Mouse (Mus musculus) hindbrain, embryonic 15.5 days (tissue): ENCODE results near the gene Susd2. TPM values are rescaled to one million over a fixed set of nuclear protein-coding genes. Genes with fewer than 3 reads are reported as not detected.

Experiments used
- ATAC-seq: fragments of 200-750 bp; cut with Nextera tagmentation; 2 replicates; pipeline ENCODE4 v1.8.0; 2017; ENCODE audit warnings: low read depth, moderate number of reproducible peaks, moderate TSS enrichment; ENCODE audit not compliant: low FRiP score
- H3K27ac ChIP-seq: fragments of 300-500 bp; sonication (generic); replicated peaks from 2 replicates; pipeline ENCODE4 v1.5.1; 2015; ENCODE audit warnings: mild to moderate bottlenecking, inconsistent platforms
- H3K27me3 ChIP-seq: fragments of 300-500 bp; sonication (generic); 2 replicates; pipeline ENCODE4 v1.6.1; 2015; ENCODE audit warnings: control low read depth, inconsistent platforms
- H3K36me3 ChIP-seq: fragments of 300-500 bp; sonication (generic); 2 replicates; pipeline ENCODE4 v1.6.1; 2015; ENCODE audit warnings: control low read depth, inconsistent platforms
- H3K4me1 ChIP-seq: fragments of 300-500 bp; sonication (generic); replicated peaks from 2 replicates; pipeline ENCODE4 v1.6.1; 2015; ENCODE audit warnings: control low read depth, inconsistent platforms
- H3K4me2 ChIP-seq: fragments of 300-500 bp; sonication (generic); 2 replicates; pipeline ENCODE4 v1.6.1; 2015; ENCODE audit warnings: moderate library complexity, mild to moderate bottlenecking, inconsistent platforms
- H3K4me3 ChIP-seq: fragments of 300-500 bp; sonication (generic); 2 replicates; pipeline ENCODE4 v1.5.1; 2015; ENCODE audit warnings: mild to moderate bottlenecking, inconsistent platforms
- H3K9ac ChIP-seq: fragments of 300-500 bp; sonication (generic); 2 replicates; pipeline ENCODE4 v1.6.1; 2015; ENCODE audit warnings: inconsistent platforms
- H3K9me3 ChIP-seq: fragments of 300-500 bp; sonication (generic); 2 replicates; pipeline ENCODE4 v1.6.1; 2016; ENCODE audit warnings: control low read depth, inconsistent platforms
- WGBS: fragments of 180-500 bp; shearing (Covaris S2); methylation state at CpG from one replicate; pipeline ENCODE4 v1.1.7; 2015; 5-methylcytosine and 5-hydroxymethylcytosine counted together
- polyA plus RNA-seq: library from polyadenylated mRNA; unstranded; fragments of >200 nt; fragmentation: Nextera tagmentation; extraction: Ambion mirVana; gene quantifications from 2 replicates; pipeline ENCODE4 v1.2.1, GENCODE M21; 2015

Susd2 gene
- polyA plus RNA-seq, 1 experiment from 2014 or later = 7.9 TPM

- Histone ChIP-seq H3K4me2 (no peak overlapping the region), H3K27ac (no peak overlapping the region), H3K9me3 (no peaks in the 10 kb centered on the region), H3K27me3 (peaks cover 9% of the 10 kb centered on the region; the same call in 1 of the 2 replicates), H3K36me3 (peaks cover 6% of the 10 kb centered on the region; the same call in 1 of the 2 replicates), H3K4me1 (peaks cover 38% of the 10 kb centered on the region), H3K9ac (no peak overlapping the region), H3K4me3 (no peak overlapping the region)
- no peak for ATAC-seq
- 92% methylated on average over 1 of the region's 1 CpGs for WGBS
Observed at GRCm38 (mm10) chr10:75669936-75670335, 26.1 kb upstream of the Susd2 start.

DNA sequence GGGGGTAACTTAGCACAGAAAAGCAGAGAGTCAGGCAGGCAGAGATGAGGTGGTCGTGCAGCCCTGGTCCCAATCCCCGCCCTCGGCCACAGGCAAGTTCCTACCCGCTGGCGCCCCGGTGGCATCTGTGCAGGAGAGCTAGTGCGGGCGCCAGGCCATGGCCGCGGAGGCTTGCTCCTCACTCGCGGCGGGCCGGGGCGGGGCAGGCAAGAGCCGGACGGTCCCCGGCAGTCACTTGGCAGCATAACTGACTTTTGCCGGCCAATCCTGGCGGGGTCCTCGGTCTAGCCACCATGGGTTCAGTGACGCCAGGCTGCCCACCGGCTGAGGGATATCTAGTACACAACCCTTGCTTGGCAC lies 24.1 kb upstream of the Susd2 start:
- peak; percentile 65 for ATAC-seq
- H3K4me2 ChIP-seq = peak overlapping the region; percentile 97
- peak overlapping the region; percentile 81 for H3K27ac ChIP-seq

DNA sequence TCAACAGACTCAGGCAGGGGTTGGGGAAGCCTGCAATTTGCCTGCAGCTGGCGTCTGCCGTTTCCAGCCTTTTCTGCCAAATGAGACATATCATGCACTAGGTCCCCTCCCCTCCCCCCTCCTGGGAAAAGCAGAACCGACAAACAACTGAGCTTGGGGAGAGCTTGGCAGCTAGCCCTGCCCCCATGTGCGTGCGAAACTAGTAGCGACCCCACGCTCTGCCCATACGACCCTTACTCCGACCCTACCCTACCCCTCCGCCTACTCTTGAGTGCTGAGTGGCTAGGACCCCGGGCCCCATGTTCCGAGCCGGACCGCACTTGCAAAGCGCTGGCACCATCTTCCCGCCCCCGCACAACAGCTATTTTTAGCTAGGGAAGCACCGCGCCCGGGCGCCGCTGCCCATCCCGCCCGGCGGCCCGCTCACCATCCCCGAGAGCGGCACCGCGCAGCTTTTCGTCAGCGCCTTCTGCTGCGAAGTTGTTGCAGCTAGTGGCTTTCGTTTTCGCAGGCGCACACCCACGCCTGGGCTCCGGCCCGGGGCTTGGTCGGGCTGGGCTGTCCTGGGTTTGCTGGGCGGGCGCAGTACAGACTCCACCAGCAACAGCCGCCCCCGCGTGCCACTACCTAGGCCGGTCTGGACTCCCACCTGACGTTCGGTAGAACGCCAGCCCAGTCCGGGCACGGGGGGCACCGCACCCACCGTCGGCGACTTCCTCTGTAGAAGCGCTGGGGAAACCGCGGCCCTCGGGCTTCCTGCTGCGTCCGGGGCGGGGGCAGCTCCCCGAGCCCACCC lies 23.5 kb upstream of the Susd2 start:
- Histone ChIP-seq H3K4me1 (peaks cover 53% of the 10 kb centered on the region), H3K27me3 (peaks cover 9% of the 10 kb centered on the region; the same call in 1 of the 2 replicates), H3K4me2 (peak overlapping the region; percentile 97), H3K36me3 (peaks cover 9% of the 10 kb centered on the region; the same call in 1 of the 2 replicates), H3K9ac (peak overlapping the region; percentile 62), H3K4me3 (peak overlapping the region; percentile 51), H3K27ac (peak overlapping the region; percentile 81), H3K9me3 (no peaks in the 10 kb centered on the region)
- ATAC-seq = peak; percentile 67
- WGBS = under 1% methylated on average over 63 of the region's 63 CpGs

More for the DNA sequence above, 24.1 kb upstream of the Susd2 start:
- peaks cover 10% of the 10 kb centered on the region; the same call in 1 of the 2 replicates for H3K36me3 ChIP-seq
- H3K4me1 ChIP-seq = peaks cover 47% of the 10 kb centered on the region
- H3K4me3 ChIP-seq = peak overlapping the region; percentile 51
- WGBS = 2% methylated on average over 23 of the region's 23 CpGs
- no peaks in the 10 kb centered on the region for H3K9me3 ChIP-seq
- H3K9ac ChIP-seq = peak overlapping the region; percentile 62
- peaks cover 9% of the 10 kb centered on the region; the same call in 1 of the 2 replicates for H3K27me3 ChIP-seq

GRCm38 (mm10) chr10:75666451-75667030 lies 22.7 kb upstream of the Susd2 start:
- H3K9me3 ChIP-seq = no peaks in the 10 kb centered on the region
- H3K27me3 ChIP-seq = peaks cover 9% of the 10 kb centered on the region; the same call in 1 of the 2 replicates
- H3K9ac ChIP-seq = peak overlapping the region; percentile 62; the same call in 1 of the 2 replicates
- peak overlapping the region; percentile 51 for H3K4me3 ChIP-seq
- WGBS = 24% methylated on average over 4 of the region's 4 CpGs
- H3K4me2 ChIP-seq = peak overlapping the region; percentile 97
- peaks cover 4% of the 10 kb centered on the region; the same call in 1 of the 2 replicates for H3K36me3 ChIP-seq
- peaks cover 60% of the 10 kb centered on the region for H3K4me1 ChIP-seq
- H3K27ac ChIP-seq = peak overlapping the region; percentile 81
- 0 out of 2 replicates have a peak, but pooled peaks have one; percentile 1 for ATAC-seq

DNA sequence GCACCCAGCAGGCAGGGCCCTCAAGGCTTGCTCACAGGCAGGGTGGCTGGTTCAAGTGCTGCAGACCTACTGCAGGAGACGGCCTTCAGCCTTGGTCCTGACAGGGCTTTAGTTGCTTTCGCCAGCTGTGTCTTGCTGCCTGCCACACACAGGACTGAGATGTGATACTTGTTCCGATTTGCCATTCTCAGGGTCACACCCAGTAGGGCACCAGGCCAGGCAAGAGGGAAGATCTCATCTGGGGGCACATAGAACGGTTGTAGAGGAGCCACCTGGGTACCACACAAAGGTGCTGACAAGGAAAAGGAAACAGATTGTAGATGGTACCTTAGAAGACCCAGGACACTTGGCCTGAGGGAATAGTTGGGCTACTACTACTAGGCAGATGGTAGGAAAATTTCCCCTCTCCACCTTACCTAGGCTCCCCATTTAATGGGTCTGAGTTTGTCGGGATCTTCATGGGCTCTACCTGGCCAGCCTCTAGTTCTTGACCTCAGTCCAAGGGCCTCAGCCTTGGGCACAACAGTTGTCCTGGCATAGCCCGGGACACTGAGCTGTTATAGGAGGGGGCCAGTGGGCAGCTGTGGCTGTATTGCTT lies 21.0 kb upstream of the Susd2 start:
- H3K4me1 ChIP-seq = peaks cover 69% of the 10 kb centered on the region
- WGBS = 84% methylated on average over 6 of the region's 6 CpGs
- H3K9me3 ChIP-seq = no peaks in the 10 kb centered on the region
- H3K4me3 ChIP-seq = no peak overlapping the region
- peaks cover 9% of the 10 kb centered on the region; the same call in 1 of the 2 replicates for H3K27me3 ChIP-seq
- no peak for ATAC-seq
- H3K9ac ChIP-seq = no peak overlapping the region
- peaks cover 8% of the 10 kb centered on the region; the same call in 1 of the 2 replicates for H3K36me3 ChIP-seq
- no peak overlapping the region for H3K4me2 ChIP-seq
- H3K27ac ChIP-seq = no peak overlapping the region

- no peak overlapping the region for H3K4me3 ChIP-seq
- H3K9me3 ChIP-seq = no peaks in the 10 kb centered on the region
- H3K4me2 ChIP-seq = no peak overlapping the region
- H3K9ac ChIP-seq = no peak overlapping the region
- no peaks in the 10 kb centered on the region for H3K27me3 ChIP-seq
- peaks cover 14% of the 10 kb centered on the region for H3K36me3 ChIP-seq
- no peak for ATAC-seq
- WGBS = 76% methylated on average over 4 of the region's 4 CpGs
- peaks cover 58% of the 10 kb centered on the region for H3K4me1 ChIP-seq
- no peak overlapping the region for H3K27ac ChIP-seq
Observed at GRCm38 (mm10) chr10:75662575-75662974, 18.8 kb upstream of the Susd2 start.

- ATAC-seq = no peak
- WGBS = 76% methylated on average over 3 of the region's 3 CpGs
- no peaks in the 10 kb centered on the region for H3K27me3 ChIP-seq
- H3K27ac ChIP-seq = peak overlapping the region; percentile 59
- peaks cover 51% of the 10 kb centered on the region for H3K4me1 ChIP-seq
- no peaks in the 10 kb centered on the region for H3K9me3 ChIP-seq
- H3K4me3 ChIP-seq = no peak overlapping the region
- no peak overlapping the region for H3K9ac ChIP-seq
- no peak overlapping the region for H3K4me2 ChIP-seq
- H3K36me3 ChIP-seq = peaks cover 21% of the 10 kb centered on the region
Observed at GRCm38 (mm10) chr10:75661876-75662275, 18.1 kb upstream of the Susd2 start.

- Histone ChIP-seq H3K9ac (no peak overlapping the region), H3K27ac (peak overlapping the region; percentile 59), H3K4me2 (no peak overlapping the region), H3K27me3 (no peaks in the 10 kb centered on the region), H3K36me3 (peaks cover 26% of the 10 kb centered on the region), H3K4me1 (peaks cover 46% of the 10 kb centered on the region), H3K4me3 (no peak overlapping the region), H3K9me3 (no peaks in the 10 kb centered on the region)
- ATAC-seq = peak; percentile 66
- WGBS = 64% methylated on average over 6 of the region's 6 CpGs
Observed at GRCm38 (mm10) chr10:75661381-75661780, 17.6 kb upstream of the Susd2 start.

- no peak for ATAC-seq
- H3K4me3 ChIP-seq = no peak overlapping the region
Observed at GRCm38 (mm10) chr10:75657772-75658171, 14.0 kb upstream of the Susd2 start.

DNA sequence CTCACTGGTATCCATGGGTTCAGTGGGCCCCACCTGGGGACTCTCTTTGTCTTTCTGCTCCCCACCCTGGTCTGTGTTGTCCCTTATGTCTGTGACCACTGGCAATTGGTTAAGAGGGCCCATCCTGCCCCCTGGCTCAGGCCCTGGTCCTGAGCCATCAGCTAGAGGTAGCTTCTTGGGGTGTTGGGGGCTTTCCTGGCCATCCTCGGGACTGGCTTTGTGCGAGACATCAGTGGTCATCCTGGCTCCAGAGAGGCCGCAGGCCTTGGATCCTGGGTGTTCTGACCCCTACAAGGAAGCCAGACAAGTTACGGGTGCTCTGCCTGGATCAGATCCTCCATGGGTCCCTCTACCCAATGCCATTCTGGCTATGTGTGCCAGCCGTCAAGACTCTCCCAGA lies 13.4 kb upstream of the Susd2 start:
- no peak for ATAC-seq
- Histone ChIP-seq H3K36me3 (peaks cover 51% of the 10 kb centered on the region), H3K27me3 (no peaks in the 10 kb centered on the region), H3K9ac (no peak overlapping the region), H3K4me3 (no peak overlapping the region), H3K27ac (no peak overlapping the region), H3K4me2 (no peak overlapping the region), H3K9me3 (no peaks in the 10 kb centered on the region), H3K4me1 (peaks cover 15% of the 10 kb centered on the region)
- WGBS = 96% methylated on average over 5 of the region's 5 CpGs

More at GRCm38 (mm10) chr10:75657772-75658171, 14.0 kb upstream of the Susd2 start:
- no peaks in the 10 kb centered on the region for H3K9me3 ChIP-seq
- no peak overlapping the region for H3K27ac ChIP-seq
- no peaks in the 10 kb centered on the region for H3K27me3 ChIP-seq
- H3K4me1 ChIP-seq = peaks cover 21% of the 10 kb centered on the region
- H3K36me3 ChIP-seq = peaks cover 45% of the 10 kb centered on the region
- WGBS = 97% methylated on average over 7 of the region's 7 CpGs
- H3K4me2 ChIP-seq = no peak overlapping the region
- no peak overlapping the region for H3K9ac ChIP-seq

GRCm38 (mm10) chr10:75654053-75654452 lies 10.2 kb upstream of the Susd2 start:
- Histone ChIP-seq H3K27ac (no peak overlapping the region), H3K36me3 (peaks cover 75% of the 10 kb centered on the region), H3K9me3 (no peaks in the 10 kb centered on the region), H3K9ac (no peak overlapping the region), H3K4me1 (no peaks in the 10 kb centered on the region), H3K4me3 (no peak overlapping the region), H3K4me2 (no peak overlapping the region), H3K27me3 (no peaks in the 10 kb centered on the region)
- 96% methylated on average over 4 of the region's 4 CpGs for WGBS
- no peak for ATAC-seq
